Mouse (Mus musculus) frontal cortex, postnatal 10 days (tissue): ENCODE results near the gene 4930516K23Rik.

ENCODE experiments used
- DNase-seq, 2 experiments: peaks; one replicate each; pipeline ENCODE4 v3.0.0; 2022; ENCODE audit warnings: low spot score in 2 of 2, mixed read lengths in 1 of 2

4930516K23Rik gene

GRCm38 (mm10) chr7:104061345-104061744, at the start of gene 4930516K23Rik:
4930516K23Rik (minus strand) TSS chr7:104061445.
- no peak for DNase-seq

GRCm38 (mm10) chr7:104104757-104104972, 43.4 kb upstream of the 4930516K23Rik start, which contains the start of gene Olfr646:
Olfr646 (plus strand) TSS chr7:104104873.
- DNase-seq, result no peak

GRCm38 (mm10) chr7:104103913-104104756, 42.9 kb upstream of the 4930516K23Rik start:
- no peak for DNase-seq

- DNase-seq, result no peak
These were observed 24.1 kb upstream of the 4930516K23Rik start, which contains the start of gene Olfr645 for GRCm38 (mm10) chr7:104085365-104085764. Olfr645 (minus strand) TSS chr7:104085465.

- no peak for DNase-seq
These were observed 10.5 kb upstream of the 4930516K23Rik start, which contains the start of gene Olfr644 for GRCm38 (mm10) chr7:104071769-104072168. Olfr644 (minus strand) TSS chr7:104071869.

GRCm38 (mm10) chr7:104059215-104059614, 2.0 kb downstream of the 4930516K23Rik start:
- no peak for DNase-seq

- no peak for DNase-seq
These were observed 8.7 kb downstream of the 4930516K23Rik start, which contains the start of gene Olfr642 for GRCm38 (mm10) chr7:104052566-104052965. Olfr642 (minus strand) TSS chr7:104052666.

- no peak for DNase-seq
These were observed 10.5 kb downstream of the 4930516K23Rik start for GRCm38 (mm10) chr7:104050745-104051144.

GRCm38 (mm10) chr7:104035145-104035544, 26.1 kb downstream of the 4930516K23Rik start, which contains the start of gene Olfr641:
Olfr641 (plus strand) TSS chr7:104035445.
- no peak for DNase-seq

- no peak for DNase-seq
These were observed 34.3 kb downstream of the 4930516K23Rik start for GRCm38 (mm10) chr7:104026978-104027377.

GRCm38 (mm10) chr7:104025473-104025872, 35.8 kb downstream of the 4930516K23Rik start, which contains the start of gene Olfr640:
Olfr640 (minus strand) TSS chr7:104025573.
- DNase-seq, result no peak

- no peak for DNase-seq
These were observed 39.6 kb downstream of the 4930516K23Rik start for GRCm38 (mm10) chr7:104021651-104022050.

- no peak for DNase-seq
These were observed 42.3 kb downstream of the 4930516K23Rik start for GRCm38 (mm10) chr7:104018953-104019352.

- DNase-seq, result no peak
These were observed 44.0 kb downstream of the 4930516K23Rik start, which contains the start of gene Olfr639 for GRCm38 (mm10) chr7:104017203-104017602. Olfr639 (minus strand) TSS chr7:104017303.
